15 mouse cellular contexts compared by ENCODE assay signal in the genomic region with DNA sequence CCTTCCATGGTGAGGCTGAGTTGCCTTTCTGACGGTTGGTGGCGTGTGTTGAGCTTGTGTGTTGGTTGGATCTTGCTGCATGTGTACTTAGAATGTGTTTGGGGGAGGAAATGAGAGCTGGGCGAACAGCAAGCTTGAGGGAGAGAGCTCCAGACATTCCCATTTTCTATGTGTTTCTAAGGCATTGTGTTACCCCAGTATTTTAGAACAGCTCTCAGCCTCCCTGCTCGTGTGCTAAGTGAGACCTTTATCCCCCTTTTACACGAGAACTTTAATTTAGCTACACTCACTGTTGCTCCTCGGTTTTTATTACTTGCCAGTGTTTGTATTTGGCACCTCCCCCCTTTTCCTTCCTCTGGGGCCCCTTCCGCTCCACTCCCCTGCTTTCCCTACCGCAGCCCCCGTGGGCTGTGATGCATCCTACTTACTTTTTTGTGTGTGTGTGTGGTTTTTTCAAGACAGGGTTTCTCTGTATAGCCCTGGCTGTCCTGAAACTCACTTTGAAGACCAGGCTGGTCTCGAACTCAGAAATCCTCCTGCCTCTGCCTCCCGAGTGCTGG. TPM values are rescaled to one million over a fixed set of nuclear protein-coding genes. Genes with fewer than 3 reads are reported as not detected.
DNase-seq lines count a peak whose midpoint lies in the region; ATAC-seq and TF ChIP-seq lines count a peak whose summit lies in the region.
"Had no signal": no experiment of that assay in that cellular context is flagged by ENCODE, and none has a peak within 500 bp of the region (broad histone marks: within the 10 kb centered on the region; RNA-seq: fewer than 3 reads in every experiment).

No protein-coding gene starts in this region.

- H3K79me2 ChIP-seq in macrophage (ENCODE audit: inconsistent target) = no peaks in the 10 kb centered on the region

- H3K4me2 ChIP-seq in kidney, postnatal 0 days (ENCODE audit: low read length) = no peak overlapping the region
- H3K4me2 ChIP-seq in midbrain, embryonic 14.5 days (ENCODE audit: low read length) = no peak overlapping the region
- H3K4me2 ChIP-seq: lung, embryonic 15.5 days; midbrain, embryonic 15.5 days had no signal

- intact Hi-C loops in gastrocnemius, adult 2 months (cut with DNase I) = no loop called here

- no peaks in the 10 kb centered on the region for H3K27me3 ChIP-seq in kidney, postnatal 0 days (ENCODE audit: insufficient read depth, low read length)
- no peaks in the 10 kb centered on the region for H3K27me3 ChIP-seq in midbrain, embryonic 14.5 days (ENCODE audit: control insufficient read depth, insufficient read depth, low read length)
- H3K27me3 ChIP-seq: lung, embryonic 15.5 days; midbrain, embryonic 15.5 days had no signal

- DNase-seq in kidney, postnatal 0 days (ENCODE audit: low spot score) = peak; percentile 25
- DNase-seq in kidney, adult 9 months = no peak
- DNase-seq in thymus, postnatal 25 days = peak; percentile 60
- DNase-seq in midbrain, embryonic 14.5 days = no peak
- no peak for DNase-seq in gastrocnemius, adult 2 months
- no peak for DNase-seq in cerebellum, adult 11 months
- DNase-seq: adrenal gland, postnatal 25 days; heart, adult 18-20 months; kidney, adult 18-20 months; left cerebral cortex, postnatal 4 days had no signal

- 38% methylated on average over 11 of the region's 11 CpGs for whole genome bisulfite sequencing in kidney, postnatal 0 days
- 19% methylated on average over 11 of the region's 11 CpGs for WGBS in macrophage (ENCODE audit: missing documents)
- 88% methylated on average over 11 of the region's 11 CpGs for WGBS in midbrain, embryonic 14.5 days

- H3K9me3 ChIP-seq in kidney, postnatal 0 days (replicated peaks; ENCODE audit: low read length) = no peaks in the 10 kb centered on the region
- no peaks in the 10 kb centered on the region for H3K9me3 ChIP-seq in midbrain, embryonic 14.5 days (ENCODE audit: control insufficient read depth, low read length)
- H3K9me3 ChIP-seq: lung, embryonic 15.5 days; midbrain, embryonic 15.5 days had no signal

- no peak overlapping the region for H3K9ac ChIP-seq in kidney, postnatal 0 days (ENCODE audit: low read depth, low read length)
- H3K9ac ChIP-seq in midbrain, embryonic 14.5 days (replicated peaks; ENCODE audit: low read length) = no peak overlapping the region
- H3K9ac ChIP-seq: lung, embryonic 15.5 days; midbrain, embryonic 15.5 days had no signal

- H3K4me3 ChIP-seq in kidney, postnatal 0 days (replicated peaks; ENCODE audit: low read depth, low read length) = no peak overlapping the region
- no peak overlapping the region for H3K4me3 ChIP-seq in macrophage (ENCODE audit: inconsistent target)
- H3K4me3 ChIP-seq in midbrain, embryonic 14.5 days (replicated peaks; ENCODE audit: low read depth, low read length) = no peak overlapping the region
- H3K4me3 ChIP-seq in gastrocnemius, adult 2 months = no peak overlapping the region
- H3K4me3 ChIP-seq: lung, embryonic 15.5 days; midbrain, embryonic 15.5 days had no signal

- no peak for TF ChIP-seq CTCF in kidney, postnatal 0 days (IDR thresholded peaks at IDR 0.05; ENCODE audit: low read depth)
- no peak for TF ChIP-seq CTCF in gastrocnemius, adult 2 months (IDR thresholded peaks at IDR 0.05)

- no peak for ATAC-seq in kidney, postnatal 0 days (replicated peaks; ENCODE audit: low FRiP score, low read depth)
- peak; percentile 77 for ATAC-seq in common myeloid progenitor, adult 5-6 weeks (replicated peaks; ENCODE audit: low read depth, poor library complexity, severe bottlenecking)
- no peak for ATAC-seq in midbrain, embryonic 14.5 days (ENCODE audit: low FRiP score, low TSS enrichment)
- ATAC-seq: forebrain, embryonic 16.5 days; midbrain, embryonic 15.5 days had no signal

- H3K4me1 ChIP-seq in kidney, postnatal 0 days (replicated peaks; ENCODE audit: insufficient read depth, low read length) = no peaks in the 10 kb centered on the region; the same call in 1 of the 2 replicates
- H3K4me1 ChIP-seq in midbrain, embryonic 14.5 days (ENCODE audit: control insufficient read depth, insufficient read depth, low read length) = no peaks in the 10 kb centered on the region
- H3K4me1 ChIP-seq: lung, embryonic 15.5 days; midbrain, embryonic 15.5 days had no signal

- no peak overlapping the region for H3K27ac ChIP-seq in kidney, postnatal 0 days
- peak overlapping the region; percentile 87 for H3K27ac ChIP-seq in macrophage
- no peak overlapping the region for H3K27ac ChIP-seq in midbrain, embryonic 14.5 days (replicated peaks; ENCODE audit: low read depth, low read length)
- H3K27ac ChIP-seq in gastrocnemius, adult 2 months = no peak overlapping the region
- H3K27ac ChIP-seq: lung, embryonic 15.5 days; midbrain, embryonic 15.5 days had no signal

- H3K36me3 ChIP-seq in kidney, postnatal 0 days (ENCODE audit: insufficient read depth, low read length) = no peaks in the 10 kb centered on the region
- H3K36me3 ChIP-seq in macrophage (ENCODE audit: inconsistent target) = no peaks in the 10 kb centered on the region
- H3K36me3 ChIP-seq in midbrain, embryonic 14.5 days (ENCODE audit: control insufficient read depth, insufficient read depth, low read length) = no peaks in the 10 kb centered on the region
- H3K36me3 ChIP-seq: lung, embryonic 15.5 days; midbrain, embryonic 15.5 days had no signal

RNA-seq across cellular contexts. Expression of a gene that starts 44.6 kb away (rescaled TPM):
- 6.5 and 8.6 TPM in 2 replicates for polyA plus RNA-seq in kidney, postnatal 0 days (2015; fragmentation: Nextera tagmentation; extraction: Ambion mirVana)
- 29.2 and 33.9 TPM in 2 replicates for total RNA-seq in common myeloid progenitor, adult 5-6 weeks (2017)
- 100 to 1,000 TPM in 22 of 26 experiments, 10 to 100 TPM in 4; 49.6 to 586 (median 135) TPM for total RNA-seq in macrophage (2018; cell fraction: chromatin; rRNA removed)
- 100 to 1,000 TPM in 6 of 26 experiments, 10 to 100 TPM in 20; 20.7 to 221 (median 85.7) TPM for total RNA-seq in macrophage (2018; cell fraction: cytosol; rRNA removed)
- total RNA-seq in macrophage (2018; cell fraction: nucleus; rRNA removed) = 100 to 1,000 TPM in 23 of 26 experiments, 10 to 100 TPM in 3; 76.3 to 456 (median 155) TPM
- 36.8 to 60.6 TPM (median 36.9 TPM) in 3 replicates for polyA plus RNA-seq in macrophage (2018)
- polyA plus RNA-seq in midbrain, embryonic 14.5 days (2014; fragmentation: Nextera tagmentation; extraction: Ambion mirVana) = 16.2 and 20.3 TPM in 2 replicates
- total RNA-seq in gastrocnemius, adult 2 months (2021) = 10 to 100 TPM; 18.0 to 28.2 TPM

Comparison
In these comparisons a context has a peak if more than half of its experiments do, and no peak if none do; other contexts are left out.
1. DNase-seq: peak in kidney, postnatal 0 days (single experiment) and thymus, postnatal 25 days (single experiment); none in kidney, adult 9 months (single experiment), midbrain, embryonic 14.5 days (single experiment), gastrocnemius, adult 2 months (single experiment) and cerebellum, adult 11 months (single experiment).